Mouse (Mus musculus) heart, postnatal 14 days (tissue): ENCODE results near the gene Ier5. TPM values are rescaled to one million over a fixed set of nuclear protein-coding genes. Genes with fewer than 3 reads are reported as not detected.

ENCODE experiments used
- DNase-seq, 2 experiments: peaks; one replicate each; pipeline ENCODE4 v3.0.0; 2021 to 2022
- intact Hi-C: fragments of 180-260 bp; cut with DNase I; formaldehyde crosslinking; loops from one replicate; pipeline ENCODE4 v1.15.1; 2025
- total RNA-seq, 2 experiments: library from RNA; stranded (reverse); gene quantifications; 2 replicates each; pipeline ENCODE4 v1.2.3; 2021

Gene Ier5
- total RNA-seq, 2 experiments from 2014 or later = 13.6 to 15.4 TPM

- DNase-seq = peak; percentile 96 to 98
- intact Hi-C loops = loop anchor here (2.0 kb wide), 2 partner anchors 15 to 19 kb away; partner anchors contain the start of gene Ier5
Measured at GRCm38 (mm10) chr1:155083271-155084265, 15.9 kb downstream of the Ier5 start.

- intact Hi-C loops = loop anchor here (2.0 kb wide), 2 partner anchors 16 to 18 kb away; partner anchors contain the start of gene Ier5
- no peak for DNase-seq
Measured at GRCm38 (mm10) chr1:155082965-155083268, 16.5 kb downstream of the Ier5 start.

- intact Hi-C loops = loop anchor here (2.0 kb wide), 2 partner anchors 16 to 18 kb away; partner anchors contain the start of gene Ier5
- no peak for DNase-seq
Measured at GRCm38 (mm10) chr1:155082158-155082964, 17.1 kb downstream of the Ier5 start.

GRCm38 (mm10) chr1:155077675-155078074 lies 21.8 kb downstream of the Ier5 start:
- no peak for DNase-seq
- intact Hi-C loops = no loop called here

GRCm38 (mm10) chr1:155075856-155076255 lies 23.6 kb downstream of the Ier5 start:
- no peak for DNase-seq
- intact Hi-C loops = no loop called here

GRCm38 (mm10) chr1:155074856-155075255 lies 24.6 kb downstream of the Ier5 start:
- intact Hi-C loops = no loop called here
- peak in 1 of 2 experiments; percentile 39 for DNase-seq

- DNase-seq = no peak
- intact Hi-C loops = no loop called here
Measured at GRCm38 (mm10) chr1:155073905-155074304, 25.5 kb downstream of the Ier5 start.

- DNase-seq = no peak
- intact Hi-C loops = no loop called here
Measured at GRCm38 (mm10) chr1:155073133-155073532, 26.3 kb downstream of the Ier5 start.

GRCm38 (mm10) chr1:155071287-155071876 lies 28.1 kb downstream of the Ier5 start:
- no peak for DNase-seq
- intact Hi-C loops = no loop called here

GRCm38 (mm10) chr1:155070561-155071286 lies 28.7 kb downstream of the Ier5 start:
- DNase-seq = no peak
- intact Hi-C loops = no loop called here

- intact Hi-C loops = no loop called here
Measured at GRCm38 (mm10) chr1:155069696-155070095, 29.7 kb downstream of the Ier5 start.

GRCm38 (mm10) chr1:155066196-155066595 lies 33.2 kb downstream of the Ier5 start:
- DNase-seq = no peak
- intact Hi-C loops = no loop called here

More at GRCm38 (mm10) chr1:155069696-155070095, 29.7 kb downstream of the Ier5 start:
- no peak for DNase-seq

- intact Hi-C loops = loop anchor here (2.0 kb wide), 1 partner anchor 18 kb away; no protein-coding TSS in a partner anchor
- DNase-seq = no peak
Measured at GRCm38 (mm10) chr1:155065068-155065701, 34.3 kb downstream of the Ier5 start.

GRCm38 (mm10) chr1:155064649-155065048 lies 34.8 kb downstream of the Ier5 start:
- intact Hi-C loops = loop anchor here (2.0 kb wide), 1 partner anchor 18 kb away; no protein-coding TSS in a partner anchor
- no peak for DNase-seq

- peak in 1 of 2 experiments; percentile 19 for DNase-seq
- intact Hi-C loops = loop anchor here (2.0 kb wide), 1 partner anchor 19 kb away; no protein-coding TSS in a partner anchor
Measured at GRCm38 (mm10) chr1:155064111-155064510, 35.3 kb downstream of the Ier5 start.

GRCm38 (mm10) chr1:155062963-155063362 lies 36.5 kb downstream of the Ier5 start:
- intact Hi-C loops = no loop called here
- peak; percentile 28 to 50 for DNase-seq

- intact Hi-C loops = no loop called here
Measured at GRCm38 (mm10) chr1:155062057-155062456, 37.4 kb downstream of the Ier5 start.

GRCm38 (mm10) chr1:155060832-155061801 lies 38.3 kb downstream of the Ier5 start:
- intact Hi-C loops = no loop called here
- DNase-seq = no peak

More at GRCm38 (mm10) chr1:155062057-155062456, 37.4 kb downstream of the Ier5 start:
- no peak for DNase-seq
